Mouse (Mus musculus) liver, embryonic 11.5 days (tissue): ENCODE measurements around the gene Cd6. TPM values are rescaled to one million over a fixed set of nuclear protein-coding genes. Genes with fewer than 3 reads are reported as not detected.

Source experiments
- ATAC-seq: fragments of 200-750 bp; cut with Nextera tagmentation; replicated peaks from 2 replicates; pipeline ENCODE4 v1.8.0; 2017; ENCODE audit warnings: moderate number of reproducible peaks, mild to moderate bottlenecking, moderate TSS enrichment, moderate library complexity; ENCODE audit not compliant: low FRiP score
- DNase-seq: peaks from one replicate; pipeline ENCODE4 v3.0.0-alpha.2; 2017; ENCODE audit warnings: low spot score
- H3K27ac ChIP-seq: fragments of 300-500 bp; sonication (generic); 2 replicates; pipeline ENCODE4 v1.5.1; 2014; ENCODE audit warnings: mild to moderate bottlenecking, low read depth, low read length, control low read depth
- H3K27me3 ChIP-seq: fragments of 300-500 bp; sonication (generic); replicated peaks from 2 replicates; pipeline ENCODE4 v1.6.1; 2014; ENCODE audit warnings: low read length, mixed read lengths; ENCODE audit not compliant: control insufficient read depth, insufficient read depth
- H3K36me3 ChIP-seq: fragments of 300-500 bp; sonication (generic); 2 replicates; pipeline ENCODE4 v1.6.1; 2014; ENCODE audit warnings: mild to moderate bottlenecking, low read length, moderate library complexity, mixed read lengths; ENCODE audit not compliant: control insufficient read depth, insufficient read depth
- H3K4me1 ChIP-seq: fragments of 300-500 bp; sonication (generic); replicated peaks from 2 replicates; pipeline ENCODE4 v1.6.1; 2014; ENCODE audit warnings: low read length, mixed read lengths; ENCODE audit not compliant: control insufficient read depth, insufficient read depth
- H3K4me2 ChIP-seq: fragments of 300-500 bp; sonication (generic); 2 replicates; pipeline ENCODE4 v1.6.1; 2014; ENCODE audit warnings: mild to moderate bottlenecking, control low read depth, moderate library complexity
- H3K4me3 ChIP-seq: fragments of 300-500 bp; sonication (generic); 2 replicates; pipeline ENCODE4 v1.5.1; 2014; ENCODE audit warnings: low read depth, low read length, control low read depth
- H3K9ac ChIP-seq: fragments of 300-500 bp; sonication (generic); 2 replicates; pipeline ENCODE4 v1.6.1; 2014; ENCODE audit warnings: low read depth, low read length, control low read depth
- H3K9me3 ChIP-seq: fragments of 300-500 bp; sonication (generic); 2 replicates; pipeline ENCODE4 v1.6.1; 2016; ENCODE audit warnings: low read length, inconsistent platforms, mixed read lengths; ENCODE audit not compliant: control insufficient read depth
- WGBS: fragments of 180-500 bp; shearing (Covaris S2); extraction: QIAGEN DNeasy Blood & Tissue Kit; methylation state at CpG from one replicate; pipeline ENCODE4 v1.1.7; 2014; 5-methylcytosine and 5-hydroxymethylcytosine counted together
- polyA plus RNA-seq: library from polyadenylated mRNA; unstranded; fragments of >200 nt; fragmentation: Nextera tagmentation; extraction: Ambion mirVana; gene quantifications from 2 replicates; pipeline ENCODE4 v1.2.1, GENCODE M21; 2014

The Cd6 gene
- polyA plus RNA-seq, 1 experiment from 2014 or later: not detected

GRCm38 (mm10) chr19:10811471-10811870 lies 18.4 kb downstream of the Cd6 start:
- Histone ChIP-seq H3K9me3 (no peaks in the 10 kb centered on the region), H3K4me2 (no peak overlapping the region), H3K4me3 (no peak overlapping the region), H3K4me1 (no peaks in the 10 kb centered on the region), H3K27ac (no peak overlapping the region), H3K36me3 (no peaks in the 10 kb centered on the region), H3K27me3 (no peaks in the 10 kb centered on the region; the same call in 1 of the 2 replicates), H3K9ac (no peak overlapping the region)
- DNase-seq: no peak
- 58% methylated on average over 6 of the region's 6 CpGs for WGBS
- ATAC-seq: no peak

- no peak for DNase-seq
- no peak overlapping the region for H3K27ac ChIP-seq
- H3K36me3 ChIP-seq: no peaks in the 10 kb centered on the region
- WGBS: 52% methylated on average over 4 of the region's 4 CpGs
- H3K27me3 ChIP-seq: no peaks in the 10 kb centered on the region; the same call in 1 of the 2 replicates
- no peaks in the 10 kb centered on the region for H3K4me1 ChIP-seq
- ATAC-seq: no peak
- H3K9ac ChIP-seq: no peak overlapping the region
- H3K4me3 ChIP-seq: no peak overlapping the region
- H3K4me2 ChIP-seq: no peak overlapping the region
- H3K9me3 ChIP-seq: no peaks in the 10 kb centered on the region
Observed at GRCm38 (mm10) chr19:10810176-10810492, 19.7 kb downstream of the Cd6 start.

- Histone ChIP-seq H3K4me3 (no peak overlapping the region), H3K36me3 (no peaks in the 10 kb centered on the region), H3K27ac (no peak overlapping the region), H3K9ac (no peak overlapping the region), H3K4me2 (no peak overlapping the region), H3K4me1 (no peaks in the 10 kb centered on the region), H3K9me3 (no peaks in the 10 kb centered on the region), H3K27me3 (no peaks in the 10 kb centered on the region; the same call in 1 of the 2 replicates)
- no peak for DNase-seq
- 77% methylated on average over 11 of the region's 11 CpGs for WGBS
- no peak for ATAC-seq
Observed at GRCm38 (mm10) chr19:10809428-10810175, 20.3 kb downstream of the Cd6 start.

- no peak overlapping the region for H3K4me2 ChIP-seq
- no peak overlapping the region for H3K9ac ChIP-seq
- no peak for DNase-seq
- ATAC-seq: no peak
- H3K36me3 ChIP-seq: no peaks in the 10 kb centered on the region
- WGBS: 74% methylated on average over 12 of the region's 12 CpGs
- no peaks in the 10 kb centered on the region; the same call in 1 of the 2 replicates for H3K27me3 ChIP-seq
- no peaks in the 10 kb centered on the region for H3K4me1 ChIP-seq
- no peak overlapping the region for H3K4me3 ChIP-seq
- no peaks in the 10 kb centered on the region for H3K9me3 ChIP-seq
- H3K27ac ChIP-seq: no peak overlapping the region
Observed at GRCm38 (mm10) chr19:10808524-10809233, 21.2 kb downstream of the Cd6 start.

- ATAC-seq (no peak), DNase-seq (no peak)
- WGBS: 82% methylated on average over 11 of the region's 11 CpGs
- H3K9ac ChIP-seq: no peak overlapping the region
- H3K4me2 ChIP-seq: no peak overlapping the region
- no peak overlapping the region for H3K27ac ChIP-seq
- H3K36me3 ChIP-seq: no peaks in the 10 kb centered on the region
- no peaks in the 10 kb centered on the region; the same call in 1 of the 2 replicates for H3K27me3 ChIP-seq
- H3K4me1 ChIP-seq: no peaks in the 10 kb centered on the region
- H3K4me3 ChIP-seq: no peak overlapping the region
- no peaks in the 10 kb centered on the region for H3K9me3 ChIP-seq
Observed at GRCm38 (mm10) chr19:10805661-10806285, 24.1 kb downstream of the Cd6 start.

GRCm38 (mm10) chr19:10804850-10805660 lies 24.8 kb downstream of the Cd6 start:
- 65% methylated on average over 2 of the region's 2 CpGs for WGBS
- Histone ChIP-seq H3K27ac (no peak overlapping the region), H3K9ac (no peak overlapping the region), H3K36me3 (no peaks in the 10 kb centered on the region), H3K9me3 (no peaks in the 10 kb centered on the region), H3K4me1 (no peaks in the 10 kb centered on the region), H3K4me3 (no peak overlapping the region), H3K4me2 (no peak overlapping the region), H3K27me3 (no peaks in the 10 kb centered on the region; the same call in 1 of the 2 replicates)
- ATAC-seq (no peak), DNase-seq (no peak)

GRCm38 (mm10) chr19:10803751-10804150 lies 26.1 kb downstream of the Cd6 start:
- Histone ChIP-seq H3K4me2 (no peak overlapping the region), H3K4me1 (no peaks in the 10 kb centered on the region), H3K9ac (no peak overlapping the region), H3K27me3 (no peaks in the 10 kb centered on the region; the same call in 1 of the 2 replicates), H3K27ac (no peak overlapping the region), H3K9me3 (no peaks in the 10 kb centered on the region), H3K4me3 (no peak overlapping the region), H3K36me3 (no peaks in the 10 kb centered on the region)
- WGBS: 55% methylated on average over 5 of the region's 5 CpGs
- ATAC-seq (no peak), DNase-seq (no peak)

GRCm38 (mm10) chr19:10801906-10802305 lies 28.0 kb downstream of the Cd6 start:
- Histone ChIP-seq H3K9ac (no peak overlapping the region), H3K4me3 (no peak overlapping the region), H3K36me3 (no peaks in the 10 kb centered on the region), H3K4me1 (no peaks in the 10 kb centered on the region), H3K9me3 (no peaks in the 10 kb centered on the region), H3K27ac (no peak overlapping the region), H3K27me3 (no peaks in the 10 kb centered on the region; the same call in 1 of the 2 replicates), H3K4me2 (no peak overlapping the region)
- WGBS: 79% methylated on average over 6 of the region's 6 CpGs
- ATAC-seq (no peak), DNase-seq (no peak)
